21 mouse cellular contexts compared by ENCODE assay signal in genomic region chr5:27316674-27317073, GRCm38 (mm10).
"Had no signal": no experiment of that assay in that cellular context is flagged by ENCODE, and none has a peak within 500 bp of the region (broad histone marks: within the 10 kb centered on the region; RNA-seq: fewer than 3 reads in every experiment).

No protein-coding gene starts in this region.

- H3K27me3 ChIP-seq: heart, embryonic 13.5 days; heart, embryonic 15.5 days; hindbrain, embryonic 13.5 days; hindbrain, embryonic 15.5 days; limb, embryonic 13.5 days; limb, embryonic 15.5 days; liver, embryonic 12.5 days had no signal

- H3K4me2 ChIP-seq: heart, embryonic 11.5 days; heart, embryonic 13.5 days; heart, embryonic 15.5 days; hindbrain, embryonic 13.5 days; hindbrain, embryonic 15.5 days; limb, embryonic 13.5 days; limb, embryonic 15.5 days; liver, embryonic 12.5 days had no signal

- H3K4me3 ChIP-seq: gastrocnemius, adult 2 months; heart, adult 2 months; heart, embryonic 13.5 days; heart, embryonic 15.5 days; hindbrain, embryonic 13.5 days; hindbrain, embryonic 15.5 days; limb, embryonic 13.5 days; limb, embryonic 15.5 days; liver, embryonic 12.5 days had no signal

- H3K4me1 ChIP-seq: heart, embryonic 13.5 days; heart, embryonic 15.5 days; limb, embryonic 13.5 days; limb, embryonic 15.5 days; liver, embryonic 12.5 days had no signal

- H3K27ac ChIP-seq: gastrocnemius, adult 2 months; heart, adult 2 months; heart, embryonic 13.5 days; heart, embryonic 15.5 days; hindbrain, embryonic 13.5 days; hindbrain, embryonic 15.5 days; hindbrain, postnatal 0 days; limb, embryonic 13.5 days; limb, embryonic 15.5 days; liver, embryonic 12.5 days; liver, embryonic 14.5 days had no signal

- H3K9ac ChIP-seq: heart, embryonic 13.5 days; heart, embryonic 15.5 days; hindbrain, embryonic 13.5 days; hindbrain, embryonic 15.5 days; limb, embryonic 13.5 days; limb, embryonic 15.5 days; liver, embryonic 12.5 days; liver, embryonic 14.5 days had no signal

- DNase-seq: gastrocnemius, postnatal 10 days; gastrocnemius, postnatal 25 days; heart, adult 2 months; heart, postnatal 14 days; heart, postnatal 36 days; kidney, adult 18-20 months; kidney, adult 8-10 months; kidney, postnatal 14 days; left cerebral cortex, postnatal 4 days had no signal

- H3K9me3 ChIP-seq: heart, embryonic 13.5 days; heart, embryonic 15.5 days; hindbrain, embryonic 13.5 days; hindbrain, embryonic 15.5 days; limb, embryonic 13.5 days; limb, embryonic 15.5 days; liver, embryonic 12.5 days had no signal

- H3K36me3 ChIP-seq: heart, embryonic 13.5 days; heart, embryonic 15.5 days; hindbrain, embryonic 13.5 days; hindbrain, embryonic 15.5 days; limb, embryonic 13.5 days; limb, embryonic 15.5 days; liver, embryonic 12.5 days had no signal

- ATAC-seq: hindbrain, postnatal 0 days; intestine, embryonic 16.5 days; liver, embryonic 12.5 days had no signal
